Mouse (Mus musculus) layer of hippocampus, adult 9-10 months (tissue): ENCODE data around the gene Iqcf3.
"Not testable (repeated sequence)": the region's sequence is repeated elsewhere in the genome, so short reads cannot be mapped to it uniquely, and the experiment has no call there.

ENCODE experiments used
- DNase-seq: peaks from one replicate; pipeline ENCODE4 v3.0.0; 2022; ENCODE audit warnings: low spot score

The Iqcf3 gene

DNA sequence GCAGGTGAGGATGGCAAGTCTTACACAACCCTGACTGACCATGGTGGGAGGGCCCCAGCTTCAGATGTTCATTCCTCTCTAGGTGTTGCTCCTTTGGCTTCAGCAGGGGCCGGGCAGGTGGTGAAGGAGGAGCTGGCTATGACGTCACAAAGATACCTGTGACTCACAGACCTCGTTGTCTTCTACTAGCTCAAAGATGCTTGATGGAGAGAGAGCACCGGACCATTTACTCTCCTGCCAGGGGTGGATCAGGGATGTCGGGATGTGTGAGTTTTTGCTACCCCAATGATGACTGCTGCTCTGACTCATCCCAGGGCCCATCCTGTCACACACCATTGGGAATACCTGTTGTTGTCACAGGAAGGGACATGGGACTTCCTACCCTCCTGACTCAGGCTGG is at the start of gene Iqcf3:
TSS of gene Iqcf3 (minus strand) at position 101 of the 400 bp plus-strand sequence.
- no peak for DNase-seq

GRCm38 (mm10) chr9:106610727-106611126 is 49.3 kb upstream of the Iqcf3 start:
- DNase-seq = no peak

DNA sequence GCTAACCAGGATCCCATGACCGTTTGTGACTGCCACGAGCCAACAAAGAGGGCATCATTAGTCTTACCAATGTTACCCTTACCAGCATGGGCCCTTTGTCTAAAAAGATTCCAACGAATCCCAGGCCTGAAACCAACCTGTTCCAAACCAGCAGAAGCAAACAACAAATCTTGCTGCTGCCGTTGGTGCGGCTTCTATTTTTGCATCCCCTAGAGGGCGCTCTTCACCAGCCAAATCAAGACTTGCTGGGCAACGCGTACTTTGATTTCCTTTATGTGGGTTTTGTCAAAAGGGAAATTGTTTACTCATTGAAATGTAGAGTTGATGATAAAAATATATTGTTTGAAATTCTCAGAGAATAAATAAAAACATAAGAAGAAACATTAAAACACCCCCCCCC is 39.1 kb upstream of the Iqcf3 start:
- DNase-seq = no peak

GRCm38 (mm10) chr9:106598466-106598865 is 37.0 kb upstream of the Iqcf3 start:
- no peak for DNase-seq

DNA sequence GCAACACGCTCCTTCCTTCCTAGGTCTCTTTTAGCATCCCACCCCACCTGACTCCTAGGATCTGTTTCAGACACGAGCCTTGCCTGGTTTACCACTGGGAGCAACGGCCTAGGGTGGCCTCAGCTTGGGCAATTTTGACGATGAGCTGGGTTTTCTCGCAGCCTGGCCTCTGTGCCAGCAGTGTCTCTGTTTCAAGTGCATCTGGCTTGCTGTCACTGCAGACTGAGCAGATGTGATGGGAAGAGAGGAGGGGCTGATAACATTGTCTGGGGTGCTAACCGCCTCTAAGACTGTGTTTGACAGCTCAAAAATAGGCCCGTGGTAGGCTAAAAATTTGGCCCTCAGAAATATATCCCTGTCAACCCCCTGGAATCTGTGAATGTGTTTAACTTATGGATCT is 34.4 kb upstream of the Iqcf3 start:
- DNase-seq = no peak

- DNase-seq = not testable (repeated sequence)
Observed at GRCm38 (mm10) chr9:106595402-106595801, 34.0 kb upstream of the Iqcf3 start.

DNA sequence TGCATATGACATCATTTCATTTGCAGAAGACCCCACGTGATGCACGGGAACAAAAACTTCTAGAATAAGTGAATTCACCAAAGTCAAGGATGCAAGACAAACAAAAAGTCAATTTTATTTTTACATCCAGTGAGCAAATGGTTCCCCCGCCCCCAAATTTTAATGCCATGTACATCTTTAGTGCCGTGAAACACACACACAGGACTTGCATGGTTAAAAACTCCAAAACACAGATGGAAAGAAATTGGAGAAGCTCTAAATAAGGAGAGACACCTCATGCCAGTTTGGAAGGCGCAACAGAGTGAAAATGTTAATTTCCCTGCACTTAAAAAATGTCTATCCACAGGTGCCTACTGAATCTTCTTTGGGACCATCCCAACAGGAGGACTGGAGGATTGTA is 30.7 kb upstream of the Iqcf3 start:
- DNase-seq = no peak

- DNase-seq = no peak
Observed at GRCm38 (mm10) chr9:106582552-106582951, 21.1 kb upstream of the Iqcf3 start.

- DNase-seq = no peak
Observed at GRCm38 (mm10) chr9:106580016-106580415, 18.6 kb upstream of the Iqcf3 start.

GRCm38 (mm10) chr9:106576112-106576511 is 14.7 kb upstream of the Iqcf3 start:
- DNase-seq = no peak

GRCm38 (mm10) chr9:106573366-106573765 is 11.9 kb upstream of the Iqcf3 start:
- no peak for DNase-seq

DNA sequence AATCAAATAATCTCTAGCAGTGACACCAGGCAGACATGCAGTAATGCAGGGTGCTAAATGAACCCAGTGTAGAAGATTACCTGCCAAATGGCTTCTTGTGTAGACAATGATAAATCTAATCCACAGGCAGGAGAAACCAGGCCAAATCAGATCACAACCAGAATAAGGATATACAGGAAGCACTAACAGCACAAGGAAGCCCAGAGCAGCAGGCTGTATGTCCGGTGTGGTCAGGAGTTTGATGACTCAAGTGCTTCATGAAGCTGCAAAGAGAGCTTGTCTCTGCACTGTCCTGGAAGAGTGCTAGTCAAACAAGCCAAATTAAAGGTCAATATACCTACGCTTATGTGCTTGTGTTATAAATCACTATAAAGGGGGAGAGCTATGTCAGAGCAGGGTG is 10.8 kb upstream of the Iqcf3 start:
- DNase-seq = no peak

- DNase-seq = no peak
Observed at GRCm38 (mm10) chr9:106570896-106571295, 9.5 kb upstream of the Iqcf3 start, which contains the start of gene Iqcf4. Gene Iqcf4, minus strand, starts transcription at chr9:106570996.

- DNase-seq = no peak
Observed at GRCm38 (mm10) chr9:106566437-106566836, 5.0 kb upstream of the Iqcf3 start.

GRCm38 (mm10) chr9:106564025-106564424 is 2.6 kb upstream of the Iqcf3 start:
- no peak for DNase-seq

DNA sequence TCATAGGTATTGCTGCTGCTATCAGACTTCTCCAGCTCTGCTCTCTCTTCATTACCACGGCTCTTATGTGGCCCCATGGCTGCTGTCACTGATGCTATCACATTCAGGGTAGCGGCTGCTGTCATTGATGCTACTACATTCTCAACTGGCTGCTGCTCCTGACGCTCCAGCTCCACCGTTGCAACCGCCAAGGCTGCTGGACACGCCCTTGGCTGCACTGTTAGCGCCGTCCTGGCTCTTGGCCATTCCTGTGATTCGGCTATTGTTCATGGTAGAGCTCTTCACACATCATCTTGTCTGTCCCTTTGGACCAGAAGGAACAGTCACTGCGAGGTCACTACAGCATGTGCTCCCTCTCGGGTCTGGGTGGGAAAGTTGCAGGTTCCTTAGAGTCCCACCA is 860 bp upstream of the Iqcf3 start:
- DNase-seq = no peak

GRCm38 (mm10) chr9:106534975-106535374 is 26.5 kb downstream of the Iqcf3 start:
- peak; percentile 9 for DNase-seq

DNA sequence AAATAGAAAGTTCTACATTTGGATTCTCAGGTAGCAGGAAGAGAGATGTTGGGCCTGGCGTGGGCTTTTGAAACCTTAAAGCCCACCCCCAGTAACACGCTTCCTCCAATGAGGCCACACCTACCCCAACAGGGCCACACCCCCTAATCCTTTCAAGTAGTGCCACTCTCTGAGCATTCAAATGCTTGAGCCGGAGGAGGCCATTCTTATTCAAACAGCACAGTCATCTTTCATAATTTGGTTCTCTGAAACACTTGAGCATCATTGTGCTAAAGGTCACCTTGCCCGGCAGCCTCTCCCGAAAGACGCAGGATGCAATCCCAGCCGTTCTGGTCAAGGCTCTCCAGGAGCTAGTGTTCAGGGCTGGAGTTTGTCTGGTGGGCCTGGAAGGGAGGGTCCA is 27.1 kb downstream of the Iqcf3 start:
- DNase-seq = no peak

GRCm38 (mm10) chr9:106531833-106532232 is 29.6 kb downstream of the Iqcf3 start:
- no peak for DNase-seq

DNA sequence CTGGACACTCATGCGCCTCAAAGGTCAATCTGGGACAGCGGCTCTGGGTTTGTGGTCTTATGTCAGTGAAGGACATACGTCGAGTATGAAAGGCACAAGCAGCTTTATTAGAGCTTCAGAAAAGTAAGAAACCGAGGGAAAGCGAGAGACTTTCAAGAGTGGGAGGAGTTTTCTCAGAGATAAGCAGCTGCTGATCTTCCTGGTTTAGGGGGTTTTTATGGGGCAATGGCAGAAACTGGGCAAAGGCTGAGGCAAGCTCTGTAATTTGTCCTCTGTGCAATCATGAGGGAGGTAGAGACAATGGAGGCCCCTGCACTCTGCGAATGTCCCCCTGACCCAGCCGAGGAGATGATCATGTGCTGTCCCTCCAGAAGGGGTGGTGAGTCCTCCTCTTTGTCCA is 41.5 kb downstream of the Iqcf3 start:
- DNase-seq = no peak

DNA sequence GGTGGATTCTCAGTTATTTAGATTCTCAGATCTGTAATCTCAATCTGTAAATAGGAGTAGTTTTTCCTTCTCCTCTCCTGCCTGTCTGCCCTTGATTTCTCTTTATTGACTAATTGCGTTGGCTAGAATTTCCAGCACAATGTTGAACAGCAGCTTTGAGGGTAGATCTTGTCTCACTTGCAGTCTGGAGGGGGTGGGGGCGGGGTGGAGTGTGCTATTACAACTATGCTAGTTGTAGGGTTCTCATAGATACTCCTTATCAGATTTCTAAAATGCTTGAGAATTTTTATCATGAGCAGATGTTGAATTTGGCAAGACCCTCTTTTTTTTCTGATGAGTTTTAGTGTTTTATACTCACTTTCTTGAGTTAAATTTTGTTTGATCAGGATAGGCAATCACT is 42.0 kb downstream of the Iqcf3 start:
- DNase-seq = no peak

DNA sequence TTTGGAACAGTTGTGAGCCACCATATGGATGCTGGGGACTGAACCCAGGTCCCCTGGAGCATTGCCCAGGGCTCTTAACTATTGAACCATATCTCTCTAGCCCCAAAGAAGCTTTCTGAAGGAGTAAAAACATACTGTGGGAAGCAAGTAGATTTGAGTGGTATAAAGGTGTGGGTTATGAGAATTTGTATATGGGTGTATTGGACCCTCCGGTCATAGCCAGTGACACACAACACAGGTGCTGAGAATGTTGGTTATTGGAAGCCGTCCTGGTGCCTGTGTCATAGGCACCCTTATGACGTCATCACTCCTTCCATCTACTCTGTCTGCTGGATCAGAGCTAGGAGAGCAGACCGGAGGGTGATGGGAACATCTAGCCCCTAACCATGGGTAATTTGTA is 47.2 kb downstream of the Iqcf3 start, which contains the start of gene Iqcf5:
TSS of gene Iqcf5 (plus strand) at position 301 of the 400 bp plus-strand sequence.
- DNase-seq = no peak

- DNase-seq = no peak
Observed at GRCm38 (mm10) chr9:106513566-106513965, 47.9 kb downstream of the Iqcf3 start.

DNA sequence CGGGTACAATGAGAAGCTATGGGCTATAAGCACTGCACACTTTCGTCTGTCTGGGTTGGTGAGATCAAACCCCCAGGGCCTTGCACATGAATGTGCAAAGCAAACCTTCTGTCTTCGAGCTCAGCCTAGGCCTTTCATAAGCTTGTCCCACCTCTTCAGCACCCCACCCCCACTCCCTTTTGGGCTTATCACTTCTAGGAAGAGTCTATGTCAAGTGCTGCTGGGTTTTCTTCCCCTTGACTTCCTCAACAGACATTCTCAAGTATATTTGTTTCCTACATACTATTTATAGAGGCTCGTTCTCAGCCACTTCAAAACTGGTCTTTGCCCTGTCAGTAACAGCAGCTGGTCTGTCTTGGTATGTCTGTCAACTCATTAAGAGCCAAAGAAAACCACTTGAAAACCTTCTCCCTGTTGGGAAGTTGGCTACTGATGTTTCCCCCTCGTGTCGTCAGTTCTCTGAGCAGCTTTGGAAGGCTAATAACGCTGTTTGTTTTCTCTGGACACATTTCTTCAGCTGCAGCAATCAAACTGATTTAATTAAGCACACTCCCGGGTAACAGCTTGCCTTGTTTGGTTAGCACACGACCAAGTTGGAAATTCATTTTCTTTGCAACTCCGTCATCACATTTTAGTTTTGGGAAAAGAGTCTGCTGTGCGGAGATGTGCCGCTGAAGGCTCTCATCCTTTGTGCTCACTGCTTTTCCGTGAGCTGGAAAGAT is 48.5 kb downstream of the Iqcf3 start:
- DNase-seq = no peak
